14 mouse cellular contexts compared by ENCODE assay signal in genomic region chr13:12267097-12267496, GRCm38 (mm10). TPM values are rescaled to one million over a fixed set of nuclear protein-coding genes. Genes with fewer than 3 reads are reported as not detected.
DNase-seq lines count a peak whose midpoint lies in the region; TF ChIP-seq lines count a peak whose summit lies in the region.
"Had no signal": no experiment of that assay in that cellular context is flagged by ENCODE, and none has a peak within 500 bp of the region (broad histone marks: within the 10 kb centered on the region; RNA-seq: fewer than 3 reads in every experiment).

No protein-coding gene starts in this region.

- TF ChIP-seq POLR2A in bone marrow, adult 2 months (IDR thresholded peaks at IDR 0.05; ENCODE audit: borderline replicate concordance, control insufficient read depth, low read depth, low read length), result no peak

- H3K27ac ChIP-seq in left cerebral cortex, adult 2 months, result no peak overlapping the region
- no peak overlapping the region for H3K27ac ChIP-seq in bone marrow, adult 2 months (ENCODE audit: control insufficient read depth, insufficient read depth, low read depth, low read length, poor library complexity)
- H3K27ac ChIP-seq: limb, embryonic 15.5 days had no signal

- DNase-seq in adrenal gland, adult 2 months, result peak; percentile 41
- no peak for DNase-seq in adrenal gland, postnatal 4 days (ENCODE audit: low spot score in 2 of 2)
- DNase-seq in left cerebral cortex, adult 2 months (ENCODE audit: extremely low spot score in 1 of 2, low spot score in 2 of 2), result no peak
- no peak for DNase-seq in left cerebral cortex, postnatal 25 days (ENCODE audit: low spot score in 2 of 2)
- peak; percentile 29 for DNase-seq in 416B (ENCODE audit: low read depth)
- no peak for DNase-seq in layer of hippocampus, adult 11-12 months (ENCODE audit: low spot score)
- DNase-seq in cerebellum, adult 8-10 months, result no peak
- DNase-seq: cerebellum, postnatal 10 days; forebrain, postnatal 0 days; thymus, adult 2 months had no signal

- H3K4me1 ChIP-seq in bone marrow, adult 2 months (ENCODE audit: control insufficient read depth, insufficient read depth, low read length), result no peaks in the 10 kb centered on the region
- H3K4me1 ChIP-seq: limb, embryonic 15.5 days had no signal

- TF ChIP-seq CTCF in left cerebral cortex, adult 2 months (IDR thresholded peaks at IDR 0.05), result peak; percentile 35
- 0 out of 2 replicates have a peak, but pooled peaks have one; percentile 24 for TF ChIP-seq CTCF in bone marrow, adult 2 months (IDR thresholded peaks at IDR 0.05; ENCODE audit: control insufficient read depth, insufficient read depth, low read length)

- WGBS in bone marrow, adult 2 months, result 68% methylated on average over 3 of the region's 3 CpGs

- intact Hi-C loops in left cerebral cortex, adult 2 months (cut with DNase I), result loop anchor here (2.0 kb wide), 1 partner anchor 58 kb away; no protein-coding TSS in a partner anchor
- intact Hi-C loops in left cerebral cortex, postnatal 25 days (cut with DNase I), result no loop called here

- no peak overlapping the region for H3K4me3 ChIP-seq in left cerebral cortex, adult 2 months
- no peak overlapping the region for H3K4me3 ChIP-seq in bone marrow, adult 2 months (replicated peaks; ENCODE audit: control insufficient read depth, low read depth, low read length)
- H3K4me3 ChIP-seq: limb, embryonic 15.5 days; megakaryocyte, embryonic 14.5 days; myocyte had no signal

RNA-seq across cellular contexts. Expression of gene Mtr, which starts 9.2 kb away (rescaled TPM):
- 10 to 100 TPM; 16.1 to 21.4 TPM for total RNA-seq in adrenal gland, adult 2 months (2021)
- 5.9 and 6.3 TPM in 2 replicates for polyA plus RNA-seq in adrenal gland, adult 2 months (2012; rRNA removed)
- total RNA-seq in adrenal gland, postnatal 4 days (2021), result 10 to 100 TPM; 25.0 to 29.9 TPM
- total RNA-seq in left cerebral cortex, adult 2 months (2021), result 10 to 100 TPM; 17.4 to 19.0 TPM
- 10 to 100 TPM; 17.3 to 18.7 TPM for total RNA-seq in left cerebral cortex, postnatal 25 days (2021)
- polyA plus RNA-seq in bone marrow, adult 2 months (2011; ENCODE audit: insufficient read depth, insufficient read length, low replicate concordance, missing spikeins), result 10.9 and 16.4 TPM in 2 replicates

Comparison
In these comparisons a context has a peak if more than half of its experiments do, and no peak if none do; other contexts are left out.
1. DNase-seq: peak in adrenal gland, adult 2 months (single experiment) and 416B (single experiment); none in adrenal gland, postnatal 4 days (0 of 2), left cerebral cortex, adult 2 months (0 of 2), left cerebral cortex, postnatal 25 days (0 of 2), layer of hippocampus, adult 11-12 months (single experiment) and cerebellum, adult 8-10 months (single experiment).